Mouse (Mus musculus): ENCODE measurements around the gene Med21. TPM values are rescaled to one million over a fixed set of nuclear protein-coding genes. Genes with fewer than 3 reads are reported as not detected.

Med21 gene
- polyA plus RNA-seq, 2 experiments: 44.7 to 65.8 TPM

DNA sequence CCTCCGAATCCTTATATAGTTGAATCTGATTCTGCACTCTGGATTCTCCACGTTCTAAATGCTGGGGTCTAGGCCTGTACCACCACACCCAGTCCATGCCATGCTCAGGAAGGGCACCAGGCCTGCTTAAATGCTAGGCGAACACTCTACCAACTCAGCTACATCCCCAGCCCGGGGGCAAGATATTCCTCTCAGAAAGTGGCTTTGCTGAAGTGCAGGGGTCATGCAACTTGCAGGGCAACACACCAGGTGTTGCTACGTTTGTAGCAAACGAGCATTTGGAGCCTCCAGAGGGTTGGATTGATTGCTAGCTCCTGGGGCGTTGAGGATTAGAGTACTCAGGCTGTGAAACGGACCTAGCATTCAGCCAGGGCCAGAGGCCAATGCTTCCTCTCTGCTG is 9.2 kb upstream of the Med21 start:
- ATAC-seq (ENCODE audit: insufficient read depth): no peak
- DNase-seq (ENCODE audit: low read depth in 3 of 3, low spot score in 3 of 3): no peak
- Histone ChIP-seq H3K36me3 (replicated peaks; ENCODE audit: control insufficient read depth, insufficient read depth, low read depth) (peaks cover 3% of the 10 kb centered on the region), H3K4me1 (replicated peaks; ENCODE audit: control insufficient read depth in 2 of 2, insufficient read depth in 2 of 2, low read length in 1 of 2) (peaks cover 44 to 48% of the 10 kb centered on the region in 2 experiments), H3K27me3 (ENCODE audit: control insufficient read depth, insufficient read depth, low read length) (no peaks in the 10 kb centered on the region), H3K9ac (replicated peaks) (peak overlapping the region; percentile 91), H3K27ac (peak overlapping the region; percentile 53), H3K9me3 (ENCODE audit: control insufficient read depth, low read length) (no peaks in the 10 kb centered on the region), H3K4me2 (ENCODE audit: low read depth) (peak overlapping the region; percentile 81), H3K4me3 (ENCODE audit: insufficient read depth in 1 of 2, low read depth in 2 of 2, low read length in 2 of 2) (peak overlapping the region; percentile 77 to 91)
- no peak for TF ChIP-seq CTCF (IDR thresholded peaks at IDR 0.05; ENCODE audit: low read depth)
- no peak for TF ChIP-seq EP300 (IDR thresholded peaks at IDR 0.05; ENCODE audit: low read depth)
- WGBS (ENCODE audit: insufficient replicate concordance): 44% methylated on average over 8 of the region's 8 CpGs

DNA sequence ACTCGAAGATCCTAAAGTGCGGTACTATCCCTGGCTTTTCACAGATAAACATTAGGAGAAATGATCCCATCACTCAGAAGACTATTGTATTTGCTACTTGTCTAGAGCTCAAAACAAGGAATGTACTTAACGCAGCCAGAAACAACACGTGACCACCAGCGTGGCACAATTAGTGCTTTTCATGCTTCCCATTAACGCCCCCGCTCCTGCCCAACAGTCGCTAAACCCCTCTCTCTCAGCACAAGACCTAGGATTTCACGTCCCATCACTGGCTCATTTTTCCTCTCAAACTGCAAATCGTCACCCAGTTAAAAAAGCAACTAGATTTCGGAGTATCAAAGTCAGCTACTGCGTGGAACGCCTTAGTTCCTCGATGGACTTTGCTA is 8.7 kb upstream of the Med21 start:
- peak overlapping the region; percentile 53 for H3K27ac ChIP-seq
- DNase-seq (ENCODE audit: low read depth in 3 of 3, low spot score in 3 of 3): no peak
- 6% methylated on average over 14 of the region's 14 CpGs for WGBS (ENCODE audit: insufficient replicate concordance)

GRCm38 (mm10) chr6:146634015-146634722 is 8.2 kb upstream of the Med21 start:
- peak overlapping the region; percentile 81 for H3K4me2 ChIP-seq (ENCODE audit: low read depth)
- H3K9me3 ChIP-seq (ENCODE audit: control insufficient read depth, low read length): no peaks in the 10 kb centered on the region
- no peaks in the 10 kb centered on the region for H3K27me3 ChIP-seq (ENCODE audit: control insufficient read depth, insufficient read depth, low read length)
- 1% methylated on average over 82 of the region's 82 CpGs for WGBS (ENCODE audit: insufficient replicate concordance)
- H3K4me1 ChIP-seq (replicated peaks; ENCODE audit: control insufficient read depth in 2 of 2, insufficient read depth in 2 of 2, low read length in 1 of 2): peaks cover 40 to 46% of the 10 kb centered on the region in 2 experiments
- H3K27ac ChIP-seq: peak overlapping the region; percentile 62
- peaks cover under 1% of the 10 kb centered on the region for H3K36me3 ChIP-seq (replicated peaks; ENCODE audit: control insufficient read depth, insufficient read depth, low read depth)
- H3K9ac ChIP-seq (replicated peaks): peak overlapping the region; percentile 91
- ATAC-seq (ENCODE audit: insufficient read depth) (peak; percentile 83), DNase-seq (ENCODE audit: low read depth in 3 of 3, low spot score in 3 of 3) (peak; percentile 72 to 75 (median 74))
- TF ChIP-seq EP300 (IDR thresholded peaks at IDR 0.05; ENCODE audit: low read depth) (no peak), CTCF (IDR thresholded peaks at IDR 0.05; ENCODE audit: low read depth) (peak; percentile 21; the same call in 1 of the 2 replicates)
- H3K4me3 ChIP-seq (ENCODE audit: insufficient read depth in 1 of 2, low read depth in 2 of 2, low read length in 2 of 2): peak overlapping the region; percentile 77 to 91

More for the DNA sequence above, 8.7 kb upstream of the Med21 start:
- peak overlapping the region; percentile 91 for H3K9ac ChIP-seq (replicated peaks)
- TF ChIP-seq CTCF (IDR thresholded peaks at IDR 0.05; ENCODE audit: low read depth) (no peak), EP300 (IDR thresholded peaks at IDR 0.05; ENCODE audit: low read depth) (no peak)
- no peak for ATAC-seq (ENCODE audit: insufficient read depth)
- H3K4me1 ChIP-seq (replicated peaks; ENCODE audit: control insufficient read depth in 2 of 2, insufficient read depth in 2 of 2, low read length in 1 of 2): peaks cover 44 to 48% of the 10 kb centered on the region in 2 experiments
- peak overlapping the region; percentile 81 for H3K4me2 ChIP-seq (ENCODE audit: low read depth)
- H3K9me3 ChIP-seq (ENCODE audit: control insufficient read depth, low read length): no peaks in the 10 kb centered on the region
- peaks cover 3% of the 10 kb centered on the region for H3K36me3 ChIP-seq (replicated peaks; ENCODE audit: control insufficient read depth, insufficient read depth, low read depth)
- no peaks in the 10 kb centered on the region for H3K27me3 ChIP-seq (ENCODE audit: control insufficient read depth, insufficient read depth, low read length)
- peak overlapping the region; percentile 77 to 91 for H3K4me3 ChIP-seq (ENCODE audit: insufficient read depth in 1 of 2, low read depth in 2 of 2, low read length in 2 of 2)

DNA sequence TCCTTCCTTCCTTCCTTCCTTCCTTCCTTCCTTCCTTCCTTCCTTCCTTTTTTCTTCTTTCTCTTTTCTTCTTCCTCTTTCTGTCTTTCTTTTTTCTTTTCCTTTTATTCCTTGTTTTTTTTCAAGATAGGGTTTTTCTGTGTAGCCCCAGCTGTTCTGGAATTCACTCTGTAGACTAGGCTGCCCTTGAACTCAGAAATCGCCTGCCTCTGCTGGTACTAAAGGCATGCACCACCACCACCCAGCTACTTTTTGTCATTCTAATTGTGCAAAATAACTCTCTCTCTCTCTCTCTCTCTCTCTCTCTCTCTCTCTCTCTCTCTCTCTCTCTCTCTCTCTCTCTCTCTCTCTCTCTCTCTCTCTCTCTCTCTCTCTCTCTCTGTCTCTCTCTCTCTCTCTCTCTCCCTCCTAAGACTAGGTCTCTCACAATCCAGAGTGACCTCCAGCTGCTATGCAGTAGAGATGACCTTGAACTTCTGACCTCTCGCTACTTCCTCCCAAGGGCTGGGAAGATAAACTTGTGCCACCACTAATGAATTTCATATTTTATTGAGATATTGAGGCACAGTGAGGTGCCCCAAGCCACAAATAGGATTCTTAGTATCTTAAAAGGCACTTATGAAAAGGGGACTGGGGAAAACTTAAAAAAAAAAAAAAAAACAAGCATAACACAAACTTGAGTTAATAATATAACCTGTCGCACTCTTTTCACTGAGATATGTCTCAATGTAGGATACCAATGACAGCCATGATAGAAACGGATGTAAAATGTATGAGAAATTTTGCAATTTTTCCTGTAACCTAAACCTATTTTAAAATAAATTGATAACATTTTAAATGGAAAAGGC is 7.4 kb upstream of the Med21 start:
- Histone ChIP-seq H3K4me3 (ENCODE audit: insufficient read depth in 1 of 2, low read depth in 2 of 2, low read length in 2 of 2) (peak overlapping the region; percentile 77 to 91), H3K4me1 (replicated peaks; ENCODE audit: control insufficient read depth in 2 of 2, insufficient read depth in 2 of 2, low read length in 1 of 2) (peaks cover 39 to 44% of the 10 kb centered on the region in 2 experiments), H3K36me3 (replicated peaks; ENCODE audit: control insufficient read depth, insufficient read depth, low read depth) (no peaks in the 10 kb centered on the region), H3K9me3 (ENCODE audit: control insufficient read depth, low read length) (no peaks in the 10 kb centered on the region), H3K9ac (replicated peaks) (peak overlapping the region; percentile 72), H3K27ac (peak overlapping the region; percentile 62), H3K27me3 (ENCODE audit: control insufficient read depth, insufficient read depth, low read length) (no peaks in the 10 kb centered on the region), H3K4me2 (ENCODE audit: low read depth) (peak overlapping the region; percentile 81)
- TF ChIP-seq CTCF (IDR thresholded peaks at IDR 0.05; ENCODE audit: low read depth): 0 out of 2 replicates have a peak, but pooled peaks have one; percentile 0
- no peak for TF ChIP-seq EP300 (IDR thresholded peaks at IDR 0.05; ENCODE audit: low read depth)
- no peak for ATAC-seq (ENCODE audit: insufficient read depth)
- DNase-seq (ENCODE audit: low read depth in 3 of 3, low spot score in 3 of 3): no peak
- WGBS (ENCODE audit: insufficient replicate concordance): 52% methylated on average over 4 of the region's 4 CpGs

- TF ChIP-seq CTCF (IDR thresholded peaks at IDR 0.05; ENCODE audit: low read depth) (no peak), EP300 (IDR thresholded peaks at IDR 0.05; ENCODE audit: low read depth) (no peak)
- 86% methylated on average over 5 of the region's 5 CpGs for WGBS (ENCODE audit: insufficient replicate concordance)
- Histone ChIP-seq H3K9me3 (ENCODE audit: control insufficient read depth, low read length) (no peaks in the 10 kb centered on the region), H3K4me2 (ENCODE audit: low read depth) (no peak overlapping the region), H3K27me3 (ENCODE audit: control insufficient read depth, insufficient read depth, low read length) (no peaks in the 10 kb centered on the region), H3K36me3 (replicated peaks; ENCODE audit: control insufficient read depth, insufficient read depth, low read depth) (no peaks in the 10 kb centered on the region), H3K27ac (no peak overlapping the region), H3K9ac (replicated peaks) (no peak overlapping the region), H3K4me1 (replicated peaks; ENCODE audit: control insufficient read depth in 2 of 2, insufficient read depth in 2 of 2, low read length in 1 of 2) (peaks cover 35 to 40% of the 10 kb centered on the region in 2 experiments), H3K4me3 (ENCODE audit: insufficient read depth in 1 of 2, low read depth in 2 of 2, low read length in 2 of 2) (no peak overlapping the region)
- no peak for ATAC-seq (ENCODE audit: insufficient read depth)
- no peak for DNase-seq (ENCODE audit: low read depth in 3 of 3, low spot score in 3 of 3)
Measured at GRCm38 (mm10) chr6:146636482-146636881, 5.9 kb upstream of the Med21 start.

Measured in liver, embryonic 14.5 days (tissue).